Mouse (Mus musculus) liver, postnatal 0 days (tissue): ENCODE data around the gene Kcnmb2. TPM values are rescaled to one million over a fixed set of nuclear protein-coding genes. Genes with fewer than 3 reads are reported as not detected.

Source experiments
- ATAC-seq: fragments of 200-750 bp; cut with Nextera tagmentation; 2 replicates; pipeline ENCODE4 v1.8.0; 2017; ENCODE audit warnings: mild to moderate bottlenecking, moderate library complexity
- DNase-seq: peaks from one replicate; pipeline ENCODE4 v3.0.0-alpha.2; 2016
- H3K27ac ChIP-seq: fragments of 300-500 bp; sonication (generic); 2 replicates; pipeline ENCODE4 v1.5.1; 2014; ENCODE audit warnings: antibody characterized with exemption, moderate library complexity, mild to moderate bottlenecking, low read depth
- H3K27me3 ChIP-seq: fragments of 300-500 bp; sonication (generic); 2 replicates; pipeline ENCODE4 v1.6.1; 2014; ENCODE audit warnings: low read length, control low read depth, mixed read lengths; ENCODE audit not compliant: insufficient read depth
- H3K36me3 ChIP-seq: fragments of 300-500 bp; sonication (generic); replicated peaks from 2 replicates; pipeline ENCODE4 v1.6.1; 2014; ENCODE audit warnings: mild to moderate bottlenecking, control low read depth, low read length, moderate library complexity, mixed read lengths; ENCODE audit not compliant: insufficient read depth
- H3K4me1 ChIP-seq: fragments of 300-500 bp; sonication (generic); 2 replicates; pipeline ENCODE4 v1.6.1; 2014; ENCODE audit warnings: antibody characterized with exemption, mild to moderate bottlenecking, control low read depth; ENCODE audit not compliant: insufficient read depth
- H3K4me2 ChIP-seq: fragments of 300-500 bp; sonication (generic); 2 replicates; pipeline ENCODE4 v1.6.1; 2014; ENCODE audit warnings: low read depth, mild to moderate bottlenecking, low read length, moderate library complexity, mixed read lengths
- H3K4me3 ChIP-seq: fragments of 300-500 bp; sonication (generic); 2 replicates; pipeline ENCODE4 v1.5.1; 2014; ENCODE audit warnings: low read depth, low read length
- H3K9ac ChIP-seq: fragments of 300-500 bp; sonication (generic); replicated peaks from 2 replicates; pipeline ENCODE4 v1.6.1; 2014; ENCODE audit warnings: mild to moderate bottlenecking, moderate library complexity
- H3K9me3 ChIP-seq: fragments of 300-500 bp; sonication (generic); 2 replicates; pipeline ENCODE4 v1.6.1; 2016; ENCODE audit warnings: mild to moderate bottlenecking, control low read depth, low read length, mixed read lengths
- CTCF ChIP-seq: sonication (generic); IDR thresholded peaks from 2 replicates; pipeline ENCODE4 v1.5.1; 2016; ENCODE audit warnings: antibody characterized with exemption, low read depth
- EP300 ChIP-seq: IDR thresholded peaks from 2 replicates; pipeline ENCODE4 v1.6.1; 2016; ENCODE audit warnings: antibody characterized with exemption, low read depth, mild to moderate bottlenecking
- WGBS: fragments of 180-500 bp; shearing (Covaris S2); extraction: QIAGEN DNeasy Blood & Tissue Kit; methylation state at CpG from one replicate; pipeline ENCODE4 v1.1.7; 2014; ENCODE audit not compliant: insufficient replicate concordance; 5-methylcytosine and 5-hydroxymethylcytosine counted together
- polyA plus RNA-seq: library from polyadenylated mRNA; unstranded; fragments of >200 nt; fragmentation: Nextera tagmentation; extraction: Ambion mirVana; gene quantifications from 2 replicates; pipeline ENCODE4 v1.2.1, GENCODE M21; 2015

Kcnmb2 gene
- polyA plus RNA-seq, 1 experiment from 2014 or later = 0.12 TPM

DNA sequence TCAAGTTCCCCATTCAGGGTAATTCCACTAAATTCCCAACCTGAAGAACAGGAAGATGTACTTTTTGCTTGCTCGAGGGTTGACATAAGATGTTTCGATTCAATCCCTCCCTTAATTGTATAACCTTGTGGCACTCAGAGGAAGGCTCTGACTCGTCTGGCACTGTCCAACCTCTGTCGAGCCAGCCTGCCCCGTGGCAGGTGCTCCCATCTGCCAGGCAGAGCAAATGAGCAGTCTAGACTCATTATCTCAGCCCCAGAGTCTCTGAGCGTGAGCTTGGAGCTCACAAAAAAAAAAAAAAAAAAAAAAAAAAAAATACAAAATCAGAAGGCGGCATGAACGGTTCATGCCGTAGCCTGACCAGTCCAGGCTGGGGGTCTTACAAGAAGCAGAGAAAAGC, 130.1 kb downstream of the Kcnmb2 start:
- no peaks in the 10 kb centered on the region for H3K36me3 ChIP-seq
- H3K4me1 ChIP-seq = no peaks in the 10 kb centered on the region
- H3K4me2 ChIP-seq = no peak overlapping the region
- no peak overlapping the region for H3K4me3 ChIP-seq
- H3K27ac ChIP-seq = no peak overlapping the region
- 65% methylated on average over 9 of the region's 9 CpGs for WGBS
- DNase-seq (no peak), ATAC-seq (no peak)
- H3K27me3 ChIP-seq = no peaks in the 10 kb centered on the region
- H3K9me3 ChIP-seq = no peaks in the 10 kb centered on the region
- no peak for TF ChIP-seq CTCF
- TF ChIP-seq EP300 = no peak
- no peak overlapping the region for H3K9ac ChIP-seq

DNA sequence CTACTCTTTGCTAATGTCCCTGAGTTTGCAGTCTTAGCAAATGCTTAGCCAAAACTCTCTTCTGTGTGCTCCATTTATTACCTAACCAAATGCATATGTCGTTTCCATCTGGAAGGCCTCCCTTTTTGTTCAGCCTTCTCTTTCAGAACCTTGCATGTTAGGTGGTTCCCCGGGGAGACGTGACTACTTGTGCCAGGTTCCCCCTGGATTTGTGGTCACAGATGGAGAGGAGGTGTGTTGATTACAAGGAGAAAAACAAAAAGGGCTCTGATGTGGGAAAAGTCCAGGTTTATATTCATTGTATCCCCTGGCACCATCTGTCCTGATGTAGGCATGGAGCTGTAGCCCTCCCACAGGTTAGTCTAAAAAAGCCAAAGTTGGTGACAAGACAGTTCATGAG, 141.5 kb downstream of the Kcnmb2 start:
- Histone ChIP-seq H3K36me3 (no peaks in the 10 kb centered on the region), H3K9ac (no peak overlapping the region), H3K4me3 (no peak overlapping the region), H3K4me2 (no peak overlapping the region), H3K27ac (no peak overlapping the region), H3K27me3 (no peaks in the 10 kb centered on the region), H3K4me1 (no peaks in the 10 kb centered on the region), H3K9me3 (no peaks in the 10 kb centered on the region)
- 70% methylated on average over 3 of the region's 3 CpGs for WGBS
- no peak for ATAC-seq
- no peak for DNase-seq
- no peak for TF ChIP-seq CTCF

DNA sequence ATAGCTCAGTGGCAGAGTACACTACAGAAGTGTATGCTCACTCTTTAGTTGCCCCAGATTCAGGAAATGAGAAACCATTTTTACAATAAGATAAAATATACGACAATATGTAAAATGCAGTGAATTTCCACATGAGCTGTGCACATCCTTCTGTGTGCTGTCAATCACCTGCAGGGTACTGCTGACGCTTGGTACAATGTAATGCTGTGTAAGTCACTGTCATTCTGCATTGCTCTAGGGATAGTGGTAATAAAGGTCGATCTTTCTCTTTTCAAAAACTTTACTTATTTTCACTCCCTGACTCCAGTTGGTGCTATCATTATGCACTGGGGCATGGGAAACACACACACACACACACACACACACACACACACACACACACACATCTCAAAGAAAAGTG, 146.5 kb downstream of the Kcnmb2 start:
- Histone ChIP-seq H3K36me3 (no peaks in the 10 kb centered on the region), H3K27ac (no peak overlapping the region), H3K4me1 (no peaks in the 10 kb centered on the region), H3K9me3 (no peaks in the 10 kb centered on the region), H3K4me2 (no peak overlapping the region), H3K4me3 (no peak overlapping the region), H3K9ac (no peak overlapping the region), H3K27me3 (no peaks in the 10 kb centered on the region)
- WGBS = 74% methylated on average over 3 of the region's 3 CpGs
- TF ChIP-seq EP300 (no peak), CTCF (no peak)
- no peak for DNase-seq
- ATAC-seq = no peak

DNA sequence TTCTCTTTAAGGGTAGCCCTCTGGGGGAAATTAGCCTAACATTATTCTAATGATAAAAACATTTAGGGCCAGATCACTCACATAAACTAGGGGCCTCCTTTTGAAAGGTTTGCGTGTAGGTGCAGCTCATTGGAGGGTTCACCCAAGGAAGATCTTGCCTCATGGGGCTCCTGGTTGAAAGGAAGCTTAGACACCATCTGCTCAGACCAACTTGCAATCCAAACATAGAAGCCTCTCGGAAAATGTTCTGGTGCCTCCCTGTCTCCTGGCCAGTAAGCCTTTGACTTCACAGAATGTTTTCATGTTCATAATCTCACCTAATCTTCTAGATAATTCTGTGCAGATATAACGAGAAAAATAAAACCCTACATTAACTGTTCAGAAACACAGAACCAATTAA, 150.3 kb downstream of the Kcnmb2 start:
- no peaks in the 10 kb centered on the region for H3K9me3 ChIP-seq
- 62% methylated on average over 3 of the region's 3 CpGs for WGBS
- no peaks in the 10 kb centered on the region for H3K27me3 ChIP-seq
- H3K4me3 ChIP-seq = no peak overlapping the region
- H3K4me1 ChIP-seq = no peaks in the 10 kb centered on the region
- no peak overlapping the region for H3K4me2 ChIP-seq
- ATAC-seq (no peak), DNase-seq (no peak)
- no peak overlapping the region for H3K27ac ChIP-seq
- no peak for TF ChIP-seq EP300
- no peak for TF ChIP-seq CTCF
- no peak overlapping the region for H3K9ac ChIP-seq
- no peaks in the 10 kb centered on the region for H3K36me3 ChIP-seq

DNA sequence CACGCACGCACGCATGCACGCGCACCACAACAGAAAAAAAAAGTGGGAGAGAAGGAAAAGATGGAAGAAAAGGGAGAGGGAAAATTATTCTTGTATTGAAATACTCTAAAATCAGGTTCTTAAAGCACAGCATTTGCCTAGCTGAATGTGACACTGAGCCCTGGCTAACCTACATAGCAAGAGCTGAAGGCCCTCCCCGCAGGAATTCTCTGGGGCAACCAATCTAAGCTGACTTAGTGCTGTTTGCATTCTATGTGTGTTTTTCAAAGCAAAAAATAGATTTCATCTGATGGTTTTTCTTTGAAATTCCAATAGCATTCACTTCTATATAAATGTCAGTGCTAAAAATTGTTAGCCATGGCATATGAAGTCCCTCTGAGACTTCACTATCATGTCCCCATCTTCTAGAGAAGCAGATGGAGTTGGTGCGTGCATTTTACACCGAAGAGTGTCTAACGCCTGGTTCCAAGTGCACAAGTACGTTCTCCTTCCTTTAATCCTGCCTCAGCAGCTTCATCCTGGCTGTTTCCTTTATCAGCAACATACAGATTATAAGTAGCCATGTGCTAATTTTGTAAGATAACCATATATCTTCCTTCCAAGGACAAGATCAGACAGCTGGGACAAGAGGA, 151.4 kb downstream of the Kcnmb2 start:
- TF ChIP-seq CTCF (no peak), EP300 (no peak)

DNA sequence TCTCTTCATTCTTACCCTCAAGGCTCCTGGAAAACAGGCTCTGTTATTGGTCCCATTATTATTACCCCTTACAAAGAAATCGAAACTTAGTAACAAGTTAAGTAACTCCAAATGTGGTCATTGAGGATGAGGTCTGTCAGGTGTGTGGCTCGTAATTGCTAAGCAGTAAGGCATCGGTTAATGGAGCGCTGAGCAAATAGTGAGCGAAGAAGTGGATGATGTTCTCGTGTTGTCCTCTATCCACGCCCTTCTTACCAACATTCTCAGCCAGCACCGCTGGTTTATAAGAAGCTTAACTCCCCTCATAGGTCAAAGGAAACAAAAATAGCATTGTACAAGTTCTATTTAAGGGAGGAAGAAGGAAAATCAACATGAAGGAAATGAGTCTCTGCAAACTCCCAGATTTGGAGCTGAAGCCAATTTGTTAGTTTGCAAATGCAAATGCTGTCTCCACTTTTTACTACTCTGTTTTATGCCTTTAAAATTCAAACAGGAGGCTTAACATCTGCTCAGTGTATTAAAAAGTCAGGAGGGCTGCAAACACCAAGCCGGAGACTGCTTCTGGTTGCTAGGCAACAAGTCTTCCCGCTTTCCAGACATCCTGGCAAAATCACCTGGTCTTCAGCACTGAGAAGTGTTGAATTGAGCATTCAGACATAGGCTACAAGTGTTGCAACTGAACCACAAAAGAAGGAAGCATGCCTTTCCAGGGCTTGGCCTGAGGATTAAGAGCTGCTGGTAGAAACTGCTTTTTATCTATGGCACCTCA, 157.8 kb downstream of the Kcnmb2 start:
- no peak for ATAC-seq
- Histone ChIP-seq H3K9me3 (no peaks in the 10 kb centered on the region), H3K4me1 (no peaks in the 10 kb centered on the region), H3K4me2 (no peak overlapping the region), H3K4me3 (no peak overlapping the region), H3K9ac (no peak overlapping the region), H3K27me3 (no peaks in the 10 kb centered on the region), H3K36me3 (no peaks in the 10 kb centered on the region), H3K27ac (no peak overlapping the region)
- no peak for DNase-seq
- 64% methylated on average over 10 of the region's 10 CpGs for WGBS
- TF ChIP-seq EP300 = no peak
- TF ChIP-seq CTCF = no peak

More for the DNA sequence above, 151.4 kb downstream of the Kcnmb2 start:
- no peak for DNase-seq
- Histone ChIP-seq H3K9me3 (no peaks in the 10 kb centered on the region), H3K36me3 (no peaks in the 10 kb centered on the region), H3K9ac (no peak overlapping the region), H3K4me3 (no peak overlapping the region), H3K4me2 (no peak overlapping the region), H3K4me1 (no peaks in the 10 kb centered on the region), H3K27ac (no peak overlapping the region), H3K27me3 (no peaks in the 10 kb centered on the region)
- 85% methylated on average over 10 of the region's 10 CpGs for WGBS
- no peak for ATAC-seq
